Comparison of ENCODE assay signal across 19 mouse cellular contexts in genomic region chr8:12012769-12013168, GRCm38 (mm10).
A peak's percentile ranks its signal among the peaks of the same experiment; 100 is the strongest.
DNase-seq lines count a peak whose midpoint lies in the region; ATAC-seq lines count a peak whose summit lies in the region.
"Had no signal": no experiment of that assay in that cellular context is flagged by ENCODE, and none has a peak within 500 bp of the region (broad histone marks: within the 10 kb centered on the region; RNA-seq: fewer than 3 reads in every experiment).

No protein-coding gene starts in this region.

- H3K4me3 ChIP-seq in forebrain, embryonic 14.5 days (ENCODE audit: low read depth, low read length): no peak overlapping the region
- H3K4me3 ChIP-seq: embryonic facial prominence, embryonic 13.5 days; embryonic facial prominence, embryonic 15.5 days; erythroblast, embryonic 14.5 days; forebrain, embryonic 13.5 days had no signal

- DNase-seq in adrenal gland, adult 2 months: peak; percentile 53
- no peak for DNase-seq in adrenal gland, adult 18-20 months (ENCODE audit: low spot score in 2 of 2)
- DNase-seq in adrenal gland, adult 8-10 months: peak; percentile 15
- peak; percentile 13 for DNase-seq in adrenal gland, postnatal 10 days
- DNase-seq in adrenal gland, postnatal 25 days: peak; percentile 8
- DNase-seq in cerebellum, postnatal 10 days: no peak
- no peak for DNase-seq in layer of hippocampus, postnatal 10 days (ENCODE audit: low spot score in 2 of 2)
- no peak for DNase-seq in forebrain, embryonic 14.5 days (ENCODE audit: low spot score)
- DNase-seq: cerebellum, adult 11-12 months; cerebellum, adult 2 months; cerebellum, adult 9-10 months; cerebellum, postnatal 14 days; cerebellum, postnatal 36 days; embryo, embryonic 11 days had no signal

- H3K27ac ChIP-seq in forebrain, embryonic 14.5 days (ENCODE audit: low read depth, low read length): no peak overlapping the region
- H3K27ac ChIP-seq: embryonic facial prominence, embryonic 13.5 days; embryonic facial prominence, embryonic 15.5 days; forebrain, embryonic 13.5 days had no signal

- no peak overlapping the region for H3K4me2 ChIP-seq in forebrain, embryonic 14.5 days (ENCODE audit: low read length)
- H3K4me2 ChIP-seq: embryonic facial prominence, embryonic 13.5 days; embryonic facial prominence, embryonic 15.5 days; forebrain, embryonic 13.5 days had no signal

- no peaks in the 10 kb centered on the region for H3K36me3 ChIP-seq in forebrain, embryonic 14.5 days (ENCODE audit: control insufficient read depth, insufficient read depth, low read length)
- H3K36me3 ChIP-seq: embryonic facial prominence, embryonic 13.5 days; embryonic facial prominence, embryonic 15.5 days had no signal

- 0 out of 2 replicates have a peak, but pooled peaks cover 3% of the 10 kb centered on the region for H3K4me1 ChIP-seq in forebrain, embryonic 14.5 days (ENCODE audit: control insufficient read depth, insufficient read depth, low read length)
- H3K4me1 ChIP-seq: embryonic facial prominence, embryonic 13.5 days; embryonic facial prominence, embryonic 15.5 days had no signal

- H3K9me3 ChIP-seq in forebrain, embryonic 14.5 days (replicated peaks; ENCODE audit: control insufficient read depth, low read length): no peaks in the 10 kb centered on the region
- H3K9me3 ChIP-seq: embryonic facial prominence, embryonic 13.5 days; embryonic facial prominence, embryonic 15.5 days; forebrain, embryonic 13.5 days had no signal

- ATAC-seq in forebrain, embryonic 14.5 days: no peak
- ATAC-seq: forebrain, embryonic 13.5 days; forebrain, embryonic 16.5 days had no signal

- 88% methylated on average over 3 of the region's 3 CpGs for WGBS in forebrain, embryonic 14.5 days

- no peaks in the 10 kb centered on the region for H3K27me3 ChIP-seq in forebrain, embryonic 14.5 days (replicated peaks; ENCODE audit: control insufficient read depth, insufficient read depth, low read length)
- H3K27me3 ChIP-seq: embryonic facial prominence, embryonic 15.5 days; forebrain, embryonic 13.5 days had no signal

- H3K9ac ChIP-seq in forebrain, embryonic 14.5 days (ENCODE audit: low read length): no peak overlapping the region
- H3K9ac ChIP-seq: embryonic facial prominence, embryonic 13.5 days; embryonic facial prominence, embryonic 15.5 days; forebrain, embryonic 13.5 days had no signal

Comparison
In these comparisons a context has a peak if more than half of its experiments do, and no peak if none do; other contexts are left out.
1. DNase-seq: peak in adrenal gland, adult 2 months (single experiment), adrenal gland, adult 8-10 months (single experiment), adrenal gland, postnatal 10 days (single experiment) and adrenal gland, postnatal 25 days (single experiment); none in adrenal gland, adult 18-20 months (0 of 2), cerebellum, postnatal 10 days (0 of 2), layer of hippocampus, postnatal 10 days (0 of 2) and forebrain, embryonic 14.5 days (single experiment).